Mouse (Mus musculus) mouse trophoblast stem cell (cell line): ENCODE measurements around the gene Cep70.

ENCODE experiments used
- in situ Hi-C, 2 experiments: fragments of 300-500 bp; cut with MseI, MboI; formaldehyde crosslinking; loops; 2 replicates in 1 of 2; 3 replicates in 1 of 2; pipeline ENCODE4 v1.15.1; 2025

The Cep70 gene

DNA sequence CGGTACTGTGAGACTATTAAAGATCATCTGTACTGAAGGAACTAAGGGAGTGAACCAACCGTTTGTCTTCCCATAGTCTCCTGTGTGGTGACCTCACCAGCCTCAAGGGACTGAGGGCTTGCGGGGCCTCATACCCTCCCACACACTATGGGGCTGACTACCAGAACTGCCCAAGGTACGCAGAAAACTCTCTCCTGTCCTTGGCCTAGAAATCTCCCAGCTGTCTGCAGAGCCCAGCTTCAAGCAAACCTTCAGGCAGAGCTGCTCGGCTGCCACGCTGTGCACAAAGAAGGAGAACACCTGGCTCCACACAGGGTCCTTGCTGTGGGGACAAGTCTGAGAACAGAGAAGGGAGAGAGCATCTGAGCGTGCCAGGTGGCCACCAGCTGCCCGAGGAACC, 76.8 kb downstream of the Cep70 start:
- in situ Hi-C loops, result no loop called here

DNA sequence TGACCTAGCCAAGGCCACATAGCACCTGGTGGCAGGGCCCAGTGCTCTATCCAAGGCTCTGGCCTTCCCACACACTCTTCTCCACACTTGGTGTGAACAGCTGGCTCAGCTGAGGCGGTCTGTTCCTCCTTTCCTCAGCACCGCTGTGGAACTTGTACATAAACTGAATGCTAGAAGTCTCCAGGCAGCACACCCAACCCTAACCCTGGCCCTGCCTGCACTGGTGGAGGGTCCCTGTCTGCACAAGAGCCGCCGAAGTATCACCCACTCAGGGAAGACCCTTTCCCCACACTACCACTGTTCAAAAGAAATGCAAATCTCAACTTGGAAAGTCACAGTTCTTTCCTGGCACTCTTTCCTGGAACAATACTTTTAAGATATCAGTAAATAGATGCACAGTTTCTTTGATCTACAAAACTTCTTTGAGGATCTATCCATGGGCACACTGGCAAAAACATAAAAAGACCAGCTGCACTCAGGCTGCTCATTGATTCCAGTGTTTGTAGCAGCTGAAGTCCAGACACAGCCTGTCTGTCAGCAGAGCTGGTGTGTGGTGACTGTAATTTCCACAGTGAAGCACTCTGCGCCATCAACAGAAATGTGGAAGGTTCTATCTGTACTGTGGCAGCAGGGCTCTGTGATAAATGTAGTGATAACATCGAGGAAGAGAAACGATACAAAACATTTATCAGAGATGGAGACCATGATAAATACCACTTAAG, 82.2 kb downstream of the Cep70 start:
- in situ Hi-C loops, result no loop called here

DNA sequence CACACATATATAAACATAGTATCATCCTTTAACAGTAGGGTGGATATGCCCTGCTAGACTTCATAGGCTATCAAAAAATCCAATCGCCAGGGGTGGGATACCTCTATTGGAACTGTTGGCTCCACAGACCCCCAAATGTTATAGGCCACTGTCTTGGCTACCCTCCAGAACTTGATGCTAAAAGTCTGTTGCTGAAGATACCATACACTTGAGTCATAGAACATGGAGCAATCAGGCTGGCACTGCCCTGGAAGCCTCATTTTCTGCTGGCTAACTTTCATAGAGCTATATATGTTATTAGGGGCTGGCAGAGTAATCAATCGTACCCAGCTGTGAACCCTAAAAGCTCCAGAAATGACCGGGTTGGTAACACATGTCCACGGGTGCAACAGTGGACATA, 82.8 kb downstream of the Cep70 start:
- in situ Hi-C loops, result no loop called here

DNA sequence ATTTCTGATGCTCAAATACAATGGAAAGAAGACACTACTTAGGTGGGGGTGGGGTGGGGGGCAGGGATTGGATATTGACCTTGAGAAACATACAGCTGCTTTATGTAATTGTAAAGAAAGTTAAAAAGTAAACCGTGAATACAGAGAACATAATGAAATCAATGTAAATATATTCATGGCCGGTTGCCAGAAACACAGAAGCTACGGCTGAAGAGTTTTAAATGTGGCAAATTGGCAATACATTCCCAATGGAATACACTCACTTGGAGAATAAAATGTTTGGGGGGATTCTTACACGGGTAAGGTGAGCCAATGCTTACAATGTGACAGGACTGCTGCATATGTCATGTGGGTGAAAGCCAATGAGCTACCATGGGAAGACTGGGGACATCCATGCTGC, 83.7 kb downstream of the Cep70 start:
- in situ Hi-C loops, result no loop called here

DNA sequence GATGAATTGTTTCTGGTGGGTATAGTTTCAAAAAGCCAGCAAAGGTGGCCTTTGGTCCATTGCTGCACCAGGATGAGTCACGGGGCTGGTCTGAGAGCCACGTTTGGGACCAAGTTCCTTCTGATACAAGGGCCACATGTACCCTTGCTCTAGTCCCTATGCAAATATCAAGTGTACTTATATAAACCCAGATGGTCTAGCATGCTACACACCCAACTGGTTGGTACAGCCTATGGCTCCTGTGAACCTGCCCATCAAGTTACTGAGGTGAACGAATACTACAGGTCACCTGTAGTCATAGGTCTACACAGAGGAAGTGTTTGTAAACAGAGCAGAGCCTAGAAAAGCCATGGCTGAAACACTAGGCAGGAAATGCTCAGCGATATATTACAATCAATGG, 93.4 kb downstream of the Cep70 start:
- in situ Hi-C loops, result no loop called here

DNA sequence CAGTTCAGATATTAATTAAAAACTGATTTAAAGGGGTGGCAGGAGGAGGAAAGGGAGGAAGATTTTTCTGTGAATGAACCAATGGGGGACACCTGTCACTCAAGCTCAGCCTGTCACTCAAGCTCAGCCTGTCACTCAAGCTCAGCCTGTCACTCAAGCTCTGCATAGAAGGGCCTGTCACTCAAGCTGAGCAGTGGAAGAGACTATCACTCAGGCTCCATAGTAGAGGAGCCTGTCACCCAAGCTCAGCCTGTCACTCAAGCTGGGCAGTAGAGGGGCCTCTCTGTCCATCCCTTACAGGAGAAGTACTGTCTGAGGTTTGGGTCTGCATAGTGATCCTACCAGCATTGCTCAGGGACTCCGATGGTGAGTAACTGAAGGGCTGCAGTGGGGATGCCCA, 95.1 kb downstream of the Cep70 start:
- in situ Hi-C loops, result no loop called here

DNA sequence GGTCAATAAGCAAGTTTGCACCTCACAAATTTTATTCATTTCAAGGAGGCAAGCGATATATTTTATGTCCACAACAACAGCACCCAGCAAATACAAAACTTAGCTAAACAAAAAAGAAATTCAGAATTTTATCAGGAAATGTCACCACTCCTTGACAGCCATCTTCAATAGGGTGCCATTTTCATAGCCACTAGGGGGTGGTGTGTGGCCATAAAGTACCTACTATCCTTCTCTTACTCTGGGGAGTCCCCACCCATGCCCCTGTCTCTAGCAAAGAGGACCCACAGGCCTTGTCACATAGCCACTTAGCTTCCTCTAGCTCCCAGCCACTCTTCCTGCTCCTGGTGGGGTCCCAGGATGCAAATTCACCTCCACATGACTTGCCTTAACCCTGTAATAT, 96.0 kb downstream of the Cep70 start:
- in situ Hi-C loops, result no loop called here

DNA sequence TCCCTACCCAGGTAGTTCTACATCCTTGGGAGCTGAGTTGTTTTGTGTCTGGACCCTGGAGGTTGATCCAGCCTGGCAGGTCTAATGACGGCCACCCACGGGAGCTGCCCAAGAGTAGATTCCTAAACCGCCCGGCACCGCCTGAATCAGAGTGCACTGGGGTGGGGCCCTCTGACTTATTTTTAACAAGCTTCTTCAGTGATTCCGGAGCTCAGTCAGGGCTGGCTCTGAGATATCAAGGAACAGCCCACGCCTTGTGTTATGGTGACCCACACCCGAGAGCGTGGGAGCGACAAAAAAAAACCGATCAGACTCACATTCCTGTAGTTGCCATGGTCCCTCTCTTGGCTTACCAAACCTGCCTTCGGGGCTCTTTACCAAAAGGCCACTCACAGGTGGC, 97.0 kb downstream of the Cep70 start:
- in situ Hi-C loops, result no loop called here

DNA sequence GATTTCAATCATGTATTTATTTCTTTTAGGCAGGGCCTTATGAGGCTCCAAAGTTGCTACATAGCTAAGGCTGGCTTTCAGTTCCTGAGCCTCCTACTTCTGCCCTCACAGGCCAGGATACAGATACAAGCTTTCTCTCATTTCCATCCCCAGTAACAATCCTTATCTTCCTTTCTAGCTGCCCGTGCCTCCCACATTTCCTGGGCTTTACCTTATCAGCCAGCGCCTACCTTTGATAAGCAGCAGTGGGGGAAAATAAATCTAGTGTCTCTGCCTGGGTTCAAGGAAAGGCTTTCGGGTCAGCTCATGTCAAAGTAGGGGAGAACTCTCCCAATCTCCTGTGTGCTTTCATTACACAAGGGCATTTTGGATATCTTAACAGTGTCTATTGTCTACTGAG, 98.4 kb downstream of the Cep70 start:
- in situ Hi-C loops, result no loop called here

DNA sequence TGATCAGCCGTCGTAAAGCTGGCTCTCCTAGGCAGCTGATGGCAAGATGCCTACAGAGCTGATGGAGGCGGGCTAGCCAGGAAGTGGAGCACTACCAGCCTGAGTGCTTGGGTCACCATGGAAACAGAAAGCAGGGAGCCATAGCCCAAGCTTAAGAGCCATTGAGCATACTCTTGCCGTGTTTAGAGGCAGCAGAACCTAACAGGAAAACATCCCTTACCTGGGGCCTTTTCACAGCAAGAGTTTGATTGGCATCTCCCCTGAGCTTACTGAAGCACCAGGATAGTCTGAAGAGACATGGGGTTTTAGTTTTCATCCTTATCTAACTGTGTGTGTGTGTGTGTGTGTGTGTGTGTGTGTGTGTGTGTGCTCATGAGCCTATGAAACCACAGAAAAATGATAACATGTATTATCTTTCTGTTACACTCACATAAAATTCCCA, 102.2 kb downstream of the Cep70 start:
- in situ Hi-C loops, result no loop called here
